Mouse (Mus musculus): ENCODE data around the gene Ucp3. TPM values are rescaled to one million over a fixed set of nuclear protein-coding genes. Genes with fewer than 3 reads are reported as not detected.
A peak's percentile ranks its signal among the peaks of the same experiment; 100 is the strongest.

Ucp3 gene
- polyA plus RNA-seq, 1 experiment from 2014 or later, result 0.09 TPM

DNA sequence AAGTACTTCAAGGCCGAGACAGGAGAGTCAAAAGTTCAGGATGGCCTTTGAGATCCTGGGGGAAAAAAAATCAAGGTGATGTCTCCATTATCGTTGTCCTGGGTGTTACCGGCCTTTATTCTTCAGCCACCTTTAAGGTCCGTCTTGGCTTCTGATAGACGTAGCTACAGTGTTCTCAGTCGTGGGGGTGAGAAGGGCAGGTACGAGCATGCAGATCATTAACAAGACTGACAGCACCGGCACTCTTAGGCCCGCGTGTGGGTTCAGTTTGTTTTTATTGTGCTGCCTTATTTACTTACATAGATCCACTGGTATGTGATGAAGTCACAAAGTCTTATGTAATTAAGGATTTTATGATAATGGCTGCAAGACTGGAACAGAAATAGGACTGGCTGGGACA, 9.0 kb upstream of the Ucp3 start:
- DNase-seq (ENCODE audit: low spot score), result no peak
- H3K36me3 ChIP-seq, result peaks cover 98% of the 10 kb centered on the region
- H3K4me3 ChIP-seq, result no peak overlapping the region
- no peaks in the 10 kb centered on the region for H3K9me3 ChIP-seq
- H3K27ac ChIP-seq, result no peak overlapping the region
- H3K27me3 ChIP-seq (ENCODE audit: insufficient read depth, poor library complexity, severe bottlenecking), result no peaks in the 10 kb centered on the region
- 92% methylated on average over 10 of the region's 10 CpGs for WGBS
- no peaks in the 10 kb centered on the region for H3K4me1 ChIP-seq (replicated peaks)

DNA sequence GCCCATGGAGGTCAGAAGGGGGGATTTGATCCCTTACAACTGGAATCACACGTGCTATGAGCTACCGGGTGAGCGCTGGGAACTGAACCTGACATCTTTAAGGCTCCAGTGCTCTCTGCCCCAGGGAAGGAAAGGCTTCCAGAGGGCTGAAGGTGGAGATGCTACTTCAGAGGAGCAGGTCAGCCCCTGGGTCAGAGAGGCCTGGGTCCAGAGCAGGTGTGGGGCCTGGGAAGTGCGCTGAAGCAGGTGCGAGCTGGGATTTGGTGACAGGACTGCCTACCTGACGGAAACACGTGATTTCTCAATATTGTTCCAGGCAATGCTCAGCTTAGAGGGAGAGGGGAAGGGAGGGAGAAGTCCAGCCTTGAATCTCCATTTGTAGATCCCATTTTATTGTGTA, 8.5 kb upstream of the Ucp3 start:
- H3K4me1 ChIP-seq (replicated peaks), result no peaks in the 10 kb centered on the region
- H3K27me3 ChIP-seq (ENCODE audit: insufficient read depth, poor library complexity, severe bottlenecking), result no peaks in the 10 kb centered on the region
- H3K4me3 ChIP-seq, result no peak overlapping the region
- H3K27ac ChIP-seq, result no peak overlapping the region
- H3K9me3 ChIP-seq, result no peaks in the 10 kb centered on the region
- no peak for DNase-seq (ENCODE audit: low spot score)
- 92% methylated on average over 7 of the region's 7 CpGs for WGBS
- peaks cover 98% of the 10 kb centered on the region for H3K36me3 ChIP-seq

DNA sequence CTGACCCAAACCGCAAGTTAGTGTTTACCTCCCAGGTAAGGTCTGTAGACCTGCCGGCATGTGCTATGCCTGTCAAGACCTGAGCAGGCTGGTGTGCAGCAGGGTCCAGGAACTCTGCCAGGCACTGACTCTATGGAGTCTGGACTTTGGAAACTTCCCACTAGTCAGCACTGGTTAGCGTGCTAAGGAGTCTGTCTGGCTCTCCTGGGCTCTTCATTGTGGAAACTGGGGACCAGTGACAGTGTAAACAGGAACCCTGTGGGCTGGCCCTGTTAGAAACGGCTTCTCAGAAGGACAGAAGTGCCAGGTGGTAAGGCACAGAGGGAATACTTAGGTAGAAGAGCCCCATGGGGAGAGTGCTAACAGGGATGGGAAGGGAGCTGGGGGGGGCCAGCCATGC, 7.5 kb upstream of the Ucp3 start:
- Histone ChIP-seq H3K4me1 (replicated peaks) (no peaks in the 10 kb centered on the region), H3K27me3 (ENCODE audit: insufficient read depth, poor library complexity, severe bottlenecking) (no peaks in the 10 kb centered on the region), H3K36me3 (peaks cover 98% of the 10 kb centered on the region), H3K9me3 (no peaks in the 10 kb centered on the region), H3K4me3 (no peak overlapping the region), H3K27ac (peak overlapping the region; percentile 72)
- DNase-seq (ENCODE audit: low spot score), result no peak
- 84% methylated on average over 4 of the region's 4 CpGs for WGBS

DNA sequence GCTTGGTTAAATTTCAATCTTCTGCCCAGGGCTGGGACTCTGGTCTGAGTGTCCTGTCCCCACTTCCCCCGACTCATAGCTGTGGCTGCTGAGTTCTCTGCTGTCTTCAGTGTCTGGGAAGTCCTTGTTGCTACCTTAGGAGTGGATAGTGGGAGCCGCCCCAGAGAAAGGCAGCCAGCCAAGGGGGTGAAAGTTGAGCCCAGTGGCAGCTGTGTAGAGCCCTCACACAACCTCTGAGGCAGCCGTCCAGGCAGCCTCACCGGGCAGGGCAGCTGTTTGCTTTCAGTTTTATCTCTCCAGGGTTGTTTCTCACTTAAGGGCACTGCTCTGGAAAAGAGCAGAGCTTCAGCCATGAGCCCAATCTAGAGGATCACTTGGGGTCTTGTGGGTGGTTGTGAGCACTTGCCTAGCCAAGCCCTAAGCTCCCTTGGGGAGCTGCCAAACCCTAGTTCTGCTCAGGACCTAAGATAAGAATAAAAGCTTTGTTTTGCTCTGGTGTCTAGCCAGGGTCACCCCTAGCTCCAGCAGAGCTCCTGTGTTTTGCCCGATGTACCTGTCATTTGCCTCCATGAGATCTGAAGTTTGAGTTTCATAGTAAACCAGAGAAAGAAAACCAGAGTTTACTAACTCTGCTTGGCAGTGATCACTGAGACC, 7.0 kb upstream of the Ucp3 start:
- H3K27ac ChIP-seq, result peak overlapping the region; percentile 72
- H3K27me3 ChIP-seq (ENCODE audit: insufficient read depth, poor library complexity, severe bottlenecking), result no peaks in the 10 kb centered on the region
- DNase-seq (ENCODE audit: low spot score), result no peak
- 76% methylated on average over 5 of the region's 5 CpGs for WGBS
- H3K36me3 ChIP-seq, result peaks cover 98% of the 10 kb centered on the region
- H3K4me3 ChIP-seq, result 0 out of 2 replicates have a peak overlapping the region, but pooled peaks have one; percentile 12
- no peaks in the 10 kb centered on the region for H3K9me3 ChIP-seq
- H3K4me1 ChIP-seq (replicated peaks), result no peaks in the 10 kb centered on the region

DNA sequence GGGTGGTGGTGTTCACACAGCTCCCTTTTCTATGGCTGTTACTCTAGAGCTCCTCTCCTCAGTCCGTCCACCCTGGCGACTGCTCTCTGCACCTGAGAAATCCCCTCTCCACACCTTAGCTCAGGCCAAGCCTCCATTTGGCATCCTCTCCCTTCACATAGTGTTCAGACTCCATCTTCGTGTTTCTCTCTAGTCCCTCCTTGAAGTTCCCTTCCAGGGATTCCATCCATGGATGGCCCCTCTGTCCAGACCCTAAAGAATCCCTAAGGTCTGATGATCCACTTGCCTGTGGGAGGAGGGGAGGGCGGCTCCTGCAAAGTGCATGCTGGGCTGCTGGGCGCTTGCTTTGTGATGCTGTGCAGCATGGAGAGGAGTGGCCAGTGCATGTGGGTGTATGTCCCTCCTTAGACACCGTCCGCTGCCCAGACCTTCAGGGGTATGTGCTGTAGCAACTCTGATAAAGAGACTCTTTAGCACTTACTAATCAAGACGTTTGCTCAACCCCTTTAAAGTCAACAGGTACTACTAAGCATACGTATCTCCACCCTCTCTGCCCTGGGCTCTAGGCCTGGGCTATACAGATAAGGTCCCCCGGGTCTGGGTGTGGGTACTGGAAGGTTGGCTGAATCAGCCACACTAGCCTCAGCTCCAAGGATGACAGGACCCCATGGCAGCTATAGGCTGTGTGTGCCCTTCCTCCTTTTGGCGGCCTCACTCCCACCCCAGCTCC, 5.8 kb upstream of the Ucp3 start:
- 93% methylated on average over 11 of the region's 11 CpGs for WGBS
- peaks cover 91% of the 10 kb centered on the region for H3K36me3 ChIP-seq

DNA sequence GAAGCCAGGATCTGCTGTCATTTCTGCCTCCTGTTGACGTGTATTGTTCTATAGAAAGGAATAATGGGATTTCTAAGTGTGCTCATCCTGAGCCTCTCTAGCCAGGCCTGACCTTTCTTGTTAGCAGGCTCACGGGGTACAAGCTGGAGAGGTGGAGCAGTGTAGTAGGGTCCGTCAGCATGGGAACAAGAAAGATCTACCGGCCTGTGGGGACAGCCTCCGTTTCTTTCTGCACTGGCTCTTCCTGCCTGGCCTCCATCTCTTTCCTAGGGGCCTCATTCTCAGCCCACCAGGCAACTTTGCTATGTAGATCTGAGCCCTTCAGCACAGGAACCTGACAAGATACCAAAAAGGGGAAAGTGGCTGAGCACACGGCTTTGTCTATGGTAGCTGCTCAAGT, 4.0 kb upstream of the Ucp3 start:
- 88% methylated on average over 6 of the region's 6 CpGs for WGBS
- Histone ChIP-seq H3K36me3 (peaks cover 75% of the 10 kb centered on the region), H3K4me3 (no peak overlapping the region)

More for the DNA sequence above, 5.8 kb upstream of the Ucp3 start:
- Histone ChIP-seq H3K27me3 (ENCODE audit: insufficient read depth, poor library complexity, severe bottlenecking) (no peaks in the 10 kb centered on the region), H3K4me1 (replicated peaks) (no peaks in the 10 kb centered on the region), H3K4me3 (no peak overlapping the region), H3K9me3 (no peaks in the 10 kb centered on the region), H3K27ac (no peak overlapping the region)
- no peak for DNase-seq (ENCODE audit: low spot score)

DNA sequence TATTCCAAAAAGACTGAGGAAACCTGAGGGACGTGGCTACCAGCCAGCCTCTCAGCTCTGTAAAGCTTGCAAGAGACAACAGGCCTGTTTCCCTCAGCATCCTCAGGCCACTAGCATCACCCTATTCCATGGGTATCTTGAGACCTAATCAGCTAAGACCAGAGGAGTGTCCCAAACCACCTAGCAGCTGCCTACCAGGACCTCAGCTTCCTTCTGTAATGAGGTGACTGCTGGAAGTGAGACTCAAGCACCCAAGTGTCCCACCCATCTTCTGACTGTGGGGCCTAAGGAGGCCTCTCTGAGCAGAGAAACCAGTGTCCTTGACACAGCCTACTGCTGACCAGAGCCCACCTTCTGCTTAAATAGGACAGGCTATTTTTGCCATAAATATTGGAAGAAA, 3.3 kb upstream of the Ucp3 start:
- WGBS, result 86% methylated on average over 1 of the region's 1 CpGs

More for the DNA sequence above, 4.0 kb upstream of the Ucp3 start:
- H3K9me3 ChIP-seq, result no peaks in the 10 kb centered on the region
- H3K4me1 ChIP-seq (replicated peaks), result no peaks in the 10 kb centered on the region
- DNase-seq (ENCODE audit: low spot score), result no peak
- no peaks in the 10 kb centered on the region for H3K27me3 ChIP-seq (ENCODE audit: insufficient read depth, poor library complexity, severe bottlenecking)
- no peak overlapping the region for H3K27ac ChIP-seq

DNA sequence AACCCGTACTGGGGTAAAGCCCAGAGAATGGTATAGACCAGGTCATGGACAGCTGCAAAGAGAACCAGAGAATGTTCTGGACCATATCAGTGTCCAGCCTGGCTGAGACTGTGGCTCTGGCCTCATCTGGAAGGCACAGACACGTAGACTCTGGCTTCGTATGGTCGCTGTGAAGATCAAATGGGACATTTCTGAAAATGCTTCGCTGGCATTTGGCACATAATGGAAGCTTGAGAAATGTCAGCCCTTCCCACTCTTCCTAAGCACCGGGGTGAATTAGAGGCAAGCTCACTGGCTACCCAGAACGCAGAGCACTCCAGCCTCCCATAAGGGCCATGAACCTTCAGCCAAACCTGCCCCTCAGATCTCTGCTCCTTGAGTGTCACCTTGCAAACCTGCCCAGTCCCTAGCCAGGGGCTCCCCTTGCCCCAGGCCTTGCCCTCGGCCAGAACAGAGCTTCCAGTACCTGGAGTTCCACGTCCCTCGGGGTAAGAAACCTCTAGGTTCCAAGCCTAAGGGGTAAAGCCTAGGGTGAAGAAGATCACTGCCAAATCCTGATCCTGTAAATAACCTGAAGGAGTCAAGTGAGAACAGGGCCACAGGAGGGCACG, 1.9 kb upstream of the Ucp3 start:
- 92% methylated on average over 11 of the region's 11 CpGs for WGBS
- H3K27me3 ChIP-seq (ENCODE audit: insufficient read depth, poor library complexity, severe bottlenecking), result no peaks in the 10 kb centered on the region
- H3K9me3 ChIP-seq, result no peaks in the 10 kb centered on the region
- DNase-seq (ENCODE audit: low spot score), result no peak
- H3K4me1 ChIP-seq (replicated peaks), result no peaks in the 10 kb centered on the region
- peaks cover 54% of the 10 kb centered on the region for H3K36me3 ChIP-seq
- H3K4me3 ChIP-seq, result no peak overlapping the region
- no peak overlapping the region for H3K27ac ChIP-seq

More for the DNA sequence above, 3.3 kb upstream of the Ucp3 start:
- no peak overlapping the region for H3K4me3 ChIP-seq
- H3K4me1 ChIP-seq (replicated peaks), result no peaks in the 10 kb centered on the region
- no peaks in the 10 kb centered on the region for H3K27me3 ChIP-seq (ENCODE audit: insufficient read depth, poor library complexity, severe bottlenecking)
- no peaks in the 10 kb centered on the region for H3K9me3 ChIP-seq
- no peak overlapping the region for H3K27ac ChIP-seq
- no peak for DNase-seq (ENCODE audit: low spot score)
- H3K36me3 ChIP-seq, result peaks cover 68% of the 10 kb centered on the region

DNA sequence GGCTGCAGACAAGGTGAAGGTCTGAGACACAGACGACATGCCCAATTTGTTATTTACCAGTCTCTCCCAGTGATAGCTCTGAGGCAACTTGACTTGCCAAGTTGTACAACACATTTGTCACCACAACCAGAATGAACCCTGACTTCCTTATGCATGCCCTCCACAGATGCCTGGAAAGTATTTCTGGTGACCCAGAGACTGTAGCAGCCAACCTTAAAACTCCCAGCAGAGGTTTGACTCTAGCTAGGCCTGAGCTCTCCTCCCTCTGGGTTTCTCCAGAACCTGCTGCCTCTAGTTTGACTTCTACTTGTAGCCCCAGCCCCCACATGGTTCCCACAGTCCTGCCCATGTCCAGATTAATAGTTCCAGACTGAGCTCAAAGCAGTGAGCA, 1.4 kb upstream of the Ucp3 start:
- no peak for DNase-seq (ENCODE audit: low spot score)
- no peaks in the 10 kb centered on the region for H3K27me3 ChIP-seq (ENCODE audit: insufficient read depth, poor library complexity, severe bottlenecking)
- H3K9me3 ChIP-seq, result no peaks in the 10 kb centered on the region
- 96% methylated on average over 1 of the region's 1 CpGs for WGBS
- no peak overlapping the region for H3K4me3 ChIP-seq
- H3K4me1 ChIP-seq (replicated peaks), result no peaks in the 10 kb centered on the region
- no peak overlapping the region for H3K27ac ChIP-seq
- peaks cover 49% of the 10 kb centered on the region for H3K36me3 ChIP-seq

DNA sequence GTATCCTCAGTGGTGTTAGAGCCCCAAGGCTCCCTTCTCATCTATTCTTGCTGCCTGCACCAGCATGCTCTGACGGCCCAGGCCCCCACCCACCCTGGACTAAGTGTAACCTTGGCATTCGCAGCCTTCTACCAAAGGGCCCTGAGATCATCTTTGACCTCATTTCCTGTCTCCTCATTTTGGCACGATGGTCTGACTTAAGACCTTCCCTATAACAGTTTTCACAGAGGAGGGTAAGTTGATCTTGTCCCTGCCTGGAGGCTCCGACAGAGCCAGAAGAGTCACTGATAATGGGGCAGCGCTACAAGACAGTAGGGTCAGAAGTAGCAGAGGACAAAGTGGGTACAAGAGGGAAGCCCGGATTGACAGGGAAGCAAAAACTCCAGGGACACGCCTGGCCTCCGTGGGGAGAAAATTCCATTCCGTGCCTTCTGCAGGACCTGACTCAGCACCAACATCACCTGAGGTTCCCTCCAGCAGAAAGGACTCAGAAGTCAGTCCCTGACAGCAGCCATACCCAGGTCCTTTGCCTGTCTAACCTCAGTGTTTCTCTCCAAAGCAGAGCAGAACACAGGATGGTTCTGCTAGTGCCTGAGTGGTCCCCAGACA, 1.2 kb downstream of the Ucp3 start:
- no peaks in the 10 kb centered on the region for H3K9me3 ChIP-seq
- H3K27me3 ChIP-seq (ENCODE audit: insufficient read depth, poor library complexity, severe bottlenecking), result no peaks in the 10 kb centered on the region
- no peak overlapping the region for H3K4me3 ChIP-seq
- WGBS, result 86% methylated on average over 9 of the region's 9 CpGs
- peaks cover 23% of the 10 kb centered on the region for H3K36me3 ChIP-seq
- DNase-seq (ENCODE audit: low spot score), result no peak
- no peak overlapping the region for H3K27ac ChIP-seq
- H3K4me1 ChIP-seq (replicated peaks), result no peaks in the 10 kb centered on the region; the same call in 1 of the 2 replicates

DNA sequence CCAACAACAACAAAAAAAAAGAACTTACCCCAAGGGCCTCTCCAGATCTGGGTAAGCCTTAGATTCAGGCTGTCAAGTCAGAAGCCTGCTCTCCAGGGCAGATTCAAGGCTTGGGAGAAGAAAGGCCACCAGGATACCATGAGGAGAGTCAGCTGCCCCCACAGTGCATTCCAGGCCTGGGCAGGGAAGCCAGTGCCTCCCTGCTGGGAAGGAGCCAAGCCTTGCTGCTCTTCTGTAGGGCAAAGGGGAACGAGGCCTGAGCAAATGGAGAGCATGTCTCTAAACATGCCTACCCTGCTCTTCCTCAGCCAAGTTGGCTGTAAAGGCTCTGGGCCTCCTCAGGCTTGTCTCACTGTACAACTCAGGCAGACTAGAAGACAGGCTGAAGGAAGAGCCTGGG, 1.9 kb downstream of the Ucp3 start:
- DNase-seq (ENCODE audit: low spot score), result no peak
- Histone ChIP-seq H3K9me3 (no peaks in the 10 kb centered on the region), H3K4me1 (replicated peaks) (peaks cover under 1% of the 10 kb centered on the region; the same call in 1 of the 2 replicates), H3K4me3 (no peak overlapping the region), H3K27ac (peak overlapping the region; percentile 26; the same call in 1 of the 2 replicates), H3K27me3 (ENCODE audit: insufficient read depth, poor library complexity, severe bottlenecking) (no peaks in the 10 kb centered on the region), H3K36me3 (peaks cover 16% of the 10 kb centered on the region)
- WGBS, result 38% methylated on average over 1 of the region's 1 CpGs

DNA sequence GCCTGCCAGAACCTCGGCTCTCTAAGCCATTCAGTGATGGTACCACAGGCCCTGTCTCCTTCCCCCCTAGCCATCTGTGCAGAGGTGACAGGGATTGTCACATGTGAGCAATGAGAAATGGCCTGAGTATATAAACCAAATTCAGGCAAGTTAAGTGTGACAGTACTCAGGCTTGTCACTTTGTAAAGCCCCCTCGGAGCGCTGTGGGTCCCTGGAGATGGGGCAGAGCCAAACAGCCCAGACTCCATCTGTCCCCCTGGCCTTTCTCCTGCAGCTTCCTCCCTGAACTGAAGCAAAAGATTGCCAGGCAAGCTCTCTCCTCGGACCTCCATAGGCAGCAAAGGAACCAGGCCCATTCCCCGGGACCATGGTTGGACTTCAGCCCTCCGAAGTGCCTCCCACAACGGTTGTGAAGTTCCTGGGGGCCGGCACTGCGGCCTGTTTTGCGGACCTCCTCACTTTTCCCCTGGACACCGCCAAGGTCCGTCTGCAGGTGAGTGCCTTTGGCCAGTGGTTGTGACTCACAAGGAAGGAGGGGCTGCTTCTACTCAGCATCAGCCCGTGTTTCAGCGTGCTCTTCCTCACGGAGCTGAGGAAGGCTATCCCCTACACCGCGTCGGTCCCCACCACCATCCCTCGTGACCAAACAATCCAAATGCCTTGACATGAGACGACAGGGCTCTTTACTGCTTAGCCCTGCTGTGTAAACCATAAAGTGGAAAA, 6.5 kb downstream of the Ucp3 start:
- WGBS, result 86% methylated on average over 20 of the region's 20 CpGs
- no peaks in the 10 kb centered on the region for H3K36me3 ChIP-seq
- H3K4me1 ChIP-seq (replicated peaks), result peaks cover 8% of the 10 kb centered on the region; the same call in 1 of the 2 replicates
- H3K27me3 ChIP-seq (ENCODE audit: insufficient read depth, poor library complexity, severe bottlenecking), result no peaks in the 10 kb centered on the region
- no peak overlapping the region for H3K4me3 ChIP-seq
- no peaks in the 10 kb centered on the region for H3K9me3 ChIP-seq
- H3K27ac ChIP-seq, result peak overlapping the region; percentile 3; the same call in 1 of the 2 replicates
- no peak for DNase-seq (ENCODE audit: low spot score)

All from hindbrain, embryonic 10.5 days (tissue).